10 mouse cellular contexts compared by ENCODE assay signal in the genomic region with DNA sequence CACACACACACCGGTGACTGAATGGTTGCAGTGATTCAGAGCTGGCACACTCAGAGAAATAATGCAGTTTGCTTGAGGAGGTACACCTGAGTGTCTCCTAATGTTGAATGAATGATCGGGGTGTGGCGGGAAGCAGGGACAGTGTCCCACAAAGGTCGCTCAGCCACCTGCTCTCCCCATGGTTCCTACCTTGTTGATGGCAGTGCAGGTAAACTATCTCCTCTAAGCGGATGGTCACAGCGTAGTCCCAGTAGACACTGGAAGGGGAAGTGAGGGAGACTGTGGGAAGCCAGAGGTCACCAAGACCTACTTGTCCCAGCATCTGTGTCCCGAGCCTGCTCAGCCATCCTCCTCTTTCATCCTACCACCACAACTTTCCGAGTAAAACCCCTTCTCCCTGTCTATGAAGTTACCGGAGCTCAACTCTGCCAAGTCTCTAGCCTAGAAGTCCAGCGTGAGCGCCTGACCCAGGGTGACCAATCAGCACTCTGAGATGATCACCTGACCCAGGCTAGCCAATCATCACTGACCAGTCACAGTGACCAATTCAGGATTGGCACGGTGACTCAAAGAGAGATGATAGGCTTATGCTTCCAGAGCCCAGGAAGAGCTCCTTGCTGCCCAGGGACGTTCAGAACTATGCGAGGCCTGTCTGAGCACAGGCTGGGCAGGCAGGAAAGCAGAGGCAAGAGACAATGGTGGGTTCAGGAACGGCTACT. TPM values are rescaled to one million over a fixed set of nuclear protein-coding genes. Genes with fewer than 3 reads are reported as not detected.
A peak's percentile ranks its signal among the peaks of the same experiment; 100 is the strongest.
DNase-seq lines count a peak whose midpoint lies in the region; ATAC-seq and TF ChIP-seq lines count a peak whose summit lies in the region.
"Had no signal": no experiment of that assay in that cellular context is flagged by ENCODE, and none has a peak within 500 bp of the region (broad histone marks: within the 10 kb centered on the region; RNA-seq: fewer than 3 reads in every experiment).

No protein-coding gene starts in this region.

- peak; percentile 63; the same call in 1 of the 2 replicates for ATAC-seq in heart, embryonic 11.5 days (replicated peaks; ENCODE audit: insufficient number of reproducible peaks, low FRiP score, low TSS enrichment)
- ATAC-seq in kidney, embryonic 16.5 days (ENCODE audit: low FRiP score, low TSS enrichment): peak; percentile 76; the same call in 1 of the 2 replicates
- peak; percentile 81 for ATAC-seq in lung, postnatal 0 days
- peak; percentile 72; the same call in 1 of the 2 replicates for ATAC-seq in stomach, embryonic 15.5 days (ENCODE audit: insufficient read depth, low FRiP score, low read depth)
- ATAC-seq: Patski had no signal

- WGBS in heart, embryonic 11.5 days (ENCODE audit: insufficient replicate concordance): 27% methylated on average over 15 of the region's 15 CpGs
- WGBS in kidney, embryonic 16.5 days: 23% methylated on average over 15 of the region's 15 CpGs
- 30% methylated on average over 15 of the region's 15 CpGs for WGBS in lung, postnatal 0 days
- 30% methylated on average over 15 of the region's 15 CpGs for WGBS in stomach, embryonic 15.5 days

- DNase-seq in heart, adult 8-10 months (ENCODE audit: low spot score): no peak
- peak; percentile 56 for DNase-seq in lung, postnatal 0 days (ENCODE audit: low spot score)
- no peak for DNase-seq in adipocyte (ENCODE audit: low spot score)
- DNase-seq in spleen, postnatal 14 days (ENCODE audit: low spot score in 2 of 2): no peak

- H3K4me3 ChIP-seq in heart, embryonic 11.5 days (ENCODE audit: low read depth, low read length): peak overlapping the region; percentile 28
- H3K4me3 ChIP-seq in embryonic fibroblast, embryonic 13.5 days (ENCODE audit: insufficient read depth, low read length): peak overlapping the region; percentile 31
- H3K4me3 ChIP-seq in kidney, embryonic 16.5 days (ENCODE audit: low read length): peak overlapping the region; percentile 35
- no peak overlapping the region for H3K4me3 ChIP-seq in lung, postnatal 0 days (ENCODE audit: low read depth, low read length)
- peak overlapping the region; percentile 26 for H3K4me3 ChIP-seq in stomach, embryonic 15.5 days (replicated peaks)

- no peak overlapping the region for H3K27ac ChIP-seq in heart, embryonic 11.5 days (ENCODE audit: low read depth, low read length)
- no peak overlapping the region for H3K27ac ChIP-seq in embryonic fibroblast, embryonic 13.5 days (ENCODE audit: insufficient read depth, low read length)
- no peak overlapping the region for H3K27ac ChIP-seq in kidney, embryonic 16.5 days (ENCODE audit: low read length)
- H3K27ac ChIP-seq in lung, postnatal 0 days (ENCODE audit: low read length): no peak overlapping the region
- H3K27ac ChIP-seq in stomach, embryonic 15.5 days: no peak overlapping the region

- no peaks in the 10 kb centered on the region for H3K4me1 ChIP-seq in heart, embryonic 11.5 days (ENCODE audit: control insufficient read depth, insufficient read depth, low read length)
- H3K4me1 ChIP-seq in embryonic fibroblast, embryonic 13.5 days (ENCODE audit: control insufficient read depth, insufficient read depth, low read length): no peaks in the 10 kb centered on the region
- no peaks in the 10 kb centered on the region for H3K4me1 ChIP-seq in kidney, embryonic 16.5 days (ENCODE audit: insufficient read depth, low read length)
- no peaks in the 10 kb centered on the region for H3K4me1 ChIP-seq in lung, postnatal 0 days (ENCODE audit: insufficient read depth, low read depth, low read length)
- H3K4me1 ChIP-seq in stomach, embryonic 15.5 days: no peaks in the 10 kb centered on the region

- no peak for TF ChIP-seq CTCF in embryonic fibroblast, embryonic 13.5 days (IDR thresholded peaks at IDR 0.05; ENCODE audit: borderline replicate concordance, insufficient read depth, low read length)
- TF ChIP-seq CTCF in lung, postnatal 0 days (IDR thresholded peaks at IDR 0.05): no peak

- no peak for TF ChIP-seq POLR2A in embryonic fibroblast, embryonic 13.5 days (IDR thresholded peaks at IDR 0.05; ENCODE audit: low read depth, low read length)

- H3K9me3 ChIP-seq in heart, embryonic 11.5 days (replicated peaks; ENCODE audit: control insufficient read depth, low read length): no peaks in the 10 kb centered on the region
- no peaks in the 10 kb centered on the region for H3K9me3 ChIP-seq in kidney, embryonic 16.5 days (ENCODE audit: low read length)
- H3K9me3 ChIP-seq in lung, postnatal 0 days (ENCODE audit: low read length): no peaks in the 10 kb centered on the region
- no peaks in the 10 kb centered on the region for H3K9me3 ChIP-seq in stomach, embryonic 15.5 days

- H3K4me2 ChIP-seq in heart, embryonic 11.5 days: peak overlapping the region; percentile 57
- peak overlapping the region; percentile 37 for H3K4me2 ChIP-seq in kidney, embryonic 16.5 days (replicated peaks; ENCODE audit: low read depth, low read length)
- peak overlapping the region; percentile 28; the same call in 1 of the 2 replicates for H3K4me2 ChIP-seq in lung, postnatal 0 days (replicated peaks; ENCODE audit: low read depth, low read length)
- peak overlapping the region; percentile 33 for H3K4me2 ChIP-seq in stomach, embryonic 15.5 days

- no peaks in the 10 kb centered on the region for H3K36me3 ChIP-seq in heart, embryonic 11.5 days (ENCODE audit: control insufficient read depth, insufficient read depth, low read length)
- H3K36me3 ChIP-seq in kidney, embryonic 16.5 days (ENCODE audit: insufficient read depth, low read length): no peaks in the 10 kb centered on the region
- H3K36me3 ChIP-seq in lung, postnatal 0 days (ENCODE audit: insufficient read depth, low read length): no peaks in the 10 kb centered on the region
- H3K36me3 ChIP-seq in stomach, embryonic 15.5 days: no peaks in the 10 kb centered on the region

- TF ChIP-seq EP300 in lung, postnatal 0 days (IDR thresholded peaks at IDR 0.05): no peak

- H3K9ac ChIP-seq in heart, embryonic 11.5 days (ENCODE audit: low read depth, low read length): peak overlapping the region; percentile 56
- H3K9ac ChIP-seq in kidney, embryonic 16.5 days (replicated peaks; ENCODE audit: low read length): no peak overlapping the region; the same call in 1 of the 2 replicates
- H3K9ac ChIP-seq in lung, postnatal 0 days (replicated peaks; ENCODE audit: low read depth): no peak overlapping the region
- no peak overlapping the region for H3K9ac ChIP-seq in stomach, embryonic 15.5 days

- H3K27me3 ChIP-seq in heart, embryonic 11.5 days (ENCODE audit: control insufficient read depth, insufficient read depth, low read length): no peaks in the 10 kb centered on the region
- no peaks in the 10 kb centered on the region for H3K27me3 ChIP-seq in kidney, embryonic 16.5 days (ENCODE audit: insufficient read depth, low read length)
- H3K27me3 ChIP-seq in lung, postnatal 0 days (replicated peaks; ENCODE audit: insufficient read depth, low read length): no peaks in the 10 kb centered on the region
- H3K27me3 ChIP-seq in stomach, embryonic 15.5 days (replicated peaks): no peaks in the 10 kb centered on the region

RNA-seq across cellular contexts. Expression of a gene that starts 30.3 kb away (rescaled TPM):
- 2.6 and 3.5 TPM in 2 replicates for polyA plus RNA-seq in heart, embryonic 11.5 days (2014; fragmentation: Nextera tagmentation; extraction: Ambion mirVana)
- total RNA-seq in heart, adult 8-10 months (2022): under 1 TPM; 0.37 to 0.84 (median 0.58) TPM
- 1.1 and 1.9 TPM in 2 replicates for polyA plus RNA-seq in embryonic fibroblast, embryonic 13.5 days (2011; ENCODE audit: insufficient read length, low read depth, missing spikeins)
- polyA plus RNA-seq in kidney, embryonic 16.5 days (2015; fragmentation: Nextera tagmentation; extraction: Ambion mirVana): 6.1 and 8.1 TPM in 2 replicates
- 1.2 and 1.5 TPM in 2 replicates for polyA plus RNA-seq in lung, postnatal 0 days (2015; fragmentation: Nextera tagmentation; extraction: Ambion mirVana)
- 6.9 and 8.8 TPM in 2 replicates for polyA plus RNA-seq in stomach, embryonic 15.5 days (2015; fragmentation: Nextera tagmentation; extraction: Ambion mirVana)

RNA-seq across cellular contexts. Expression of a gene that starts 53.6 kb away (rescaled TPM):
- not detected in 2 replicates for polyA plus RNA-seq in heart, embryonic 11.5 days (2014; fragmentation: Nextera tagmentation; extraction: Ambion mirVana)
- total RNA-seq in heart, adult 8-10 months (2022): not detected
- polyA plus RNA-seq in embryonic fibroblast, embryonic 13.5 days (2011; ENCODE audit: insufficient read length, low read depth, missing spikeins): not detected in 2 replicates
- polyA plus RNA-seq in kidney, embryonic 16.5 days (2015; fragmentation: Nextera tagmentation; extraction: Ambion mirVana): 0.09 TPM in 1 of 2 replicates, not detected in the other
- not detected in 2 replicates for polyA plus RNA-seq in lung, postnatal 0 days (2015; fragmentation: Nextera tagmentation; extraction: Ambion mirVana)
- 0.48 and 0.57 TPM in 2 replicates for polyA plus RNA-seq in stomach, embryonic 15.5 days (2015; fragmentation: Nextera tagmentation; extraction: Ambion mirVana)
- total RNA-seq: left cerebral cortex, postnatal 10 days had no signal
- polyA plus RNA-seq: Patski had no signal

RNA-seq across cellular contexts. Expression of a gene that starts 59.3 kb away (rescaled TPM):
- 7.0 and 9.7 TPM in 2 replicates for polyA plus RNA-seq in heart, embryonic 11.5 days (2014; fragmentation: Nextera tagmentation; extraction: Ambion mirVana)
- 10 to 100 TPM; 15.4 to 21.6 (median 20.3) TPM for total RNA-seq in heart, adult 8-10 months (2022)
- polyA plus RNA-seq in embryonic fibroblast, embryonic 13.5 days (2011; ENCODE audit: insufficient read length, low read depth, missing spikeins): 29.0 and 38.4 TPM in 2 replicates
- polyA plus RNA-seq in kidney, embryonic 16.5 days (2015; fragmentation: Nextera tagmentation; extraction: Ambion mirVana): 7.2 and 7.9 TPM in 2 replicates
- polyA plus RNA-seq in lung, postnatal 0 days (2015; fragmentation: Nextera tagmentation; extraction: Ambion mirVana): 6.3 and 6.9 TPM in 2 replicates
- 12.6 and 15.2 TPM in 2 replicates for polyA plus RNA-seq in stomach, embryonic 15.5 days (2015; fragmentation: Nextera tagmentation; extraction: Ambion mirVana)
